Mouse (Mus musculus) urinary bladder, postnatal 10 days (tissue): ENCODE data around the gene Ndfip2.

Experiments used
- DNase-seq: peaks from one replicate; pipeline ENCODE4 v3.0.0; 2022; ENCODE audit warnings: low spot score

Ndfip2 gene

DNA sequence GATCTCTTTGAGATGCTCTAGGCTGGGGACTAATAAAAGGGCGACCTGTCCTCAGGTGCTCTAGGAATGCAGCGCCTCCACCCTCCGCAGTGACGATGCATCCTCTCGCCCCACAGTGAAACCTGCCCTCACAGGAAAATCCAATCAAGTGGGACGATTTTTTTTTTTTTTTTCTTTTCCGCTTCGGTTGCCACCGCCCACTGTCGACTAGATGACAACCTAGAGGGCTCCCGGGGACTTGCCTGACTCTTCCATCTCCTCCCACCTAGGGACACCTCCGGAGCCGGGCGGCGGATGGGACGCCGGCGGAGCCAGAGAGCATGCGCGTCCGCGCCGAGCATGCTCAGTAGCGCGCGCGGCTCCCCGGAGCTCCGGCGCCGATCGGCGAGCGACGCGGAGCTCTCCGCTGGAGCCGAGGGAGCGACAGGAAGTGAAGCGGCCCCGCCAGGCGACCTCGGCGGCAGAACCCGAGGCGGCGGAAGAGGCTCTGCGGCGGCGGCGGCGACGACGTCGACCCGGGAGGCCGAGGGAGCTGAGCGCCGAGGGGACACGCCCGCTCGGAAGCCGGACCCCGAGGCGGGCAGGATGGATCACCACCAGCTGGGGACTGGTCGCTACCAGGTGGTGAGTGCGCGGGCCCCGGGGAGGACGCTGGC lies at the start of gene Ndfip2:
Gene Ndfip2, plus strand, starts transcription at position 195 of the 656 bp plus-strand sequence.
- DNase-seq, result peak; percentile 37

DNA sequence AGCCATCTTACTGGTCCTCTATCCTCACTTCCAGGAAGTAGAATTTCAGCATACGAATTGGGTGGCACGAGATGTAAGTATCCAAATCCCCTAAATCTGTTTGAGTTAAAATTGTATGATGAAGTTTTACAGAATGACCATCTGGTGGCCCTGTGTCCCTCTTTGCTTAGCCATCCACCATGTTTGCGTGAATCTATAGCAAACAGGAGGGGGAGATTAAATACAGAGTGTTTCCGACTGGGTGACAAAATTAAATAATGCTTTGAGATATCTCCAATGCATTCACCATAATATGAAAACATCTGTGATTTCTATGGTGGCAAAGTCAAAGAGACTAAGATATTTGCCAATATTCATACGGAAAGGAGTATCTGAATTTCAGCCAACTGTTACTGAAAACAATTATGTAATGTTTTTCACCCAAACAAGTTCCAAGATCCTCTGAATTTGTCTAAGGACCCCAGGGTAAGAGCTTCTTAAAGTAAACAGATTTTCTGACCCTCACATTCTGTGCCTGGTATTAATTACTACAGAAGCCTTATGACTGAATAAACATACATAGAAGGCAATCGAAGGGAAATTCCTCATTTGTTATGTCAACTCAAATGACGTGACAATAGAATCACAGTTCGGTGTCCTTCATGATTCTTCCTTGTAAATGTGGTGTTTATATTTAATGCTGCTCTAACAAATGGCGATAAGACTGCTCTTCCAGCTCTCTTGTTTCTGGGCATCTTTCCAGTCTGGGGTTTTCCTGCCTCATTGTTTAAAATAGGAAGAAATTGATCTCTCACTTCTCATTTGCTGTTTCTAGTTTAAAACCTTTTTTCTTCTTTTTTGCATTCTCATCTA lies 38.6 kb upstream of the Ndfip2 start:
- no peak for DNase-seq

DNA sequence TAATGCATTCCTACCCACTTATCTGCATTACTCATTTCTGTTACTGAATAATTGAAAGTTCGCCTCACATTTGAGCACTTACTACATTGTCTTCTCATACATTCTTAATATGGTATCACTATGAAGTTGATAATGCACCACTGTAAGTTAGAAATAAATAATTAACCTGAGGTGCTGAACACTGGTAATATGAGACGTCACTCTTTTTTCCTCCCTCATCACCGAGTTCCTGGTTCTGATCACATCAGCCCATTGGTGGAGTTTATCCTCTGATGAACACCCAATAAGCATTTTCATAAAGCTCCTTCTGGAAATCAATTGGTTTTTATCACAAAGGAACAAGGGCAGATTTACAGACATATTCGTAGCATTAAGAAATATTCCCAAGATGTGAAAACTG lies 36.1 kb upstream of the Ndfip2 start:
- no peak for DNase-seq

DNA sequence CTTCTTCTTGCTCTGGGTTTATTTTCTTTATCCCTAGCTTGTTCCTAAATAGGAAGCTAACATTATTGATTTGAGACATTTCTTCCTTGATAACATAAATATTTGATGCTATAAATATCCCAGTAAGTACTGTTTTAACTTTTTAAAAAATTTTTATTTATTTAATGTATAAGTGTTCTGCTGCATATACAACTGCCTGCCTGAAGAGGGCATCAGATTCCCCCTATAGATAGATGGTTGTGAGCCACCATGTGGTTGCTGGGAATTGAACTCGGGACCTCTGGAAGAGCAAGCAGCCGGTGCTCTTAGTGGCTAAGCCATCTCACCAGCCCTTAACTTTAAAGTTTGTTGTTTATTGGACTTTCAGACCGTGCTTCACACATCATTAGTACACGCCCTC lies 32.6 kb upstream of the Ndfip2 start:
- DNase-seq, result no peak

- DNase-seq, result no peak
Observed at GRCm38 (mm10) chr14:105232421-105232820, 26.0 kb upstream of the Ndfip2 start.

- no peak for DNase-seq
Observed at GRCm38 (mm10) chr14:105236596-105236995, 21.8 kb upstream of the Ndfip2 start.

DNA sequence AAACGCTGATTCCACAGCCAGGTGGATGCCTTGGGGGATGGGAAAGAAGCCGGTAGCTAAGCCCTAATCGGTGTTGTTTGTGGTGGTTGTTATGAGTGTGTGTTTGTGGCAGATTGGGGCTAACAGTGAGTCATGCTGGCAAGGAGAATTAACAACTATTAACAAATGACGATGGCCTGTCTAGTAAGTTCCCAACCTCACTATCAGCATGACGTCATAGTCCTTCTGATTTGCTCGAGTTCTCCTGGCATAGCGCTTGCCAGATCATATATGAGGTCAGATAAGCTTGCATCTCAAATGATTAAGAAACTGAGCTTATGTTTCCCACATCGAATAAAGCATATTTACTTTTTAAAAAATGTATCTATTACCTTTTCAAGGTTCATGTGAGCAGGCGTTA lies 20.6 kb upstream of the Ndfip2 start:
- DNase-seq, result no peak

- DNase-seq, result no peak
Observed at GRCm38 (mm10) chr14:105238450-105239038, 19.8 kb upstream of the Ndfip2 start.

GRCm38 (mm10) chr14:105240120-105240519 lies 18.3 kb upstream of the Ndfip2 start:
- DNase-seq, result no peak

GRCm38 (mm10) chr14:105243805-105244443 lies 14.4 kb upstream of the Ndfip2 start:
- DNase-seq, result no peak

- DNase-seq, result no peak
Observed at GRCm38 (mm10) chr14:105251038-105251437, 7.3 kb upstream of the Ndfip2 start.

- no peak for DNase-seq
Observed at GRCm38 (mm10) chr14:105253304-105253703, 5.1 kb upstream of the Ndfip2 start.

DNA sequence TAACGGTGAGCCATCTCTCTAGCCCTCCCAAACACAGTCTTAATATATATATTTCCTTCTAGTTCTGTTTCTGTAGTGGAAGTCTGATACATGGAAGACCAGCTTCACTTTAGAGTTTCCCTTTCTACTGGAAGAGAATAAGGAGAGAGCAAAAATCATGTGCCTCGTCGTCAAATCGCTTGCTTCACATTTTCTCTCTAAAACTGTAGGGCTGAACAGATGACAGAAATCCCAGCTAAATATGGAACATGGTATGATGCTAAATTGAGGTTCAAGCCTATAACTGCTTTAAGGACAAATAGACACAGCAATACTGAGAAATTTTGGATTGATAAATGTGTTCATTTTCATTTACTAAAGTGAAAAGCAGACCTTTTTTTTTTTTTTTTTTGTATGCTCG lies 4.0 kb upstream of the Ndfip2 start:
- no peak for DNase-seq

DNA sequence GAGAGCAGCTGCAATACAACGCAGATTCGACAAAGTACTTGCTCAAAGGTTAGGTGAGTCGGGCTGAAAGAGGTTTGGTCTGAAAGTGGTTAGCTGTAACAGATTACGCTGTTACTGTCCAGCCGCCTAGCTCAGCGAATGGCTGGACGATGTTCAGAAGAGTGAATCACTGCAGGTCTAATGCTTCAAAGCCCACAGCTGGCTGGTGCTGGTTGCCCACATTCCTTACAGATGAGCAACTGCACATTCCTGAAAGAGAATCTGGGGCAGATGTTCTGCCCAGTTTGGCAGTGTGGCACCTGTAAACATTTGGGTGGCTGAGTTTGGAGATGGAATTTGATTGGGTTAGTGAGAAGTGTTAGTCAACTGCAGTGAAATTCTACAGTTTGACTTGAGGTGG lies 2.8 kb upstream of the Ndfip2 start:
- DNase-seq, result no peak

DNA sequence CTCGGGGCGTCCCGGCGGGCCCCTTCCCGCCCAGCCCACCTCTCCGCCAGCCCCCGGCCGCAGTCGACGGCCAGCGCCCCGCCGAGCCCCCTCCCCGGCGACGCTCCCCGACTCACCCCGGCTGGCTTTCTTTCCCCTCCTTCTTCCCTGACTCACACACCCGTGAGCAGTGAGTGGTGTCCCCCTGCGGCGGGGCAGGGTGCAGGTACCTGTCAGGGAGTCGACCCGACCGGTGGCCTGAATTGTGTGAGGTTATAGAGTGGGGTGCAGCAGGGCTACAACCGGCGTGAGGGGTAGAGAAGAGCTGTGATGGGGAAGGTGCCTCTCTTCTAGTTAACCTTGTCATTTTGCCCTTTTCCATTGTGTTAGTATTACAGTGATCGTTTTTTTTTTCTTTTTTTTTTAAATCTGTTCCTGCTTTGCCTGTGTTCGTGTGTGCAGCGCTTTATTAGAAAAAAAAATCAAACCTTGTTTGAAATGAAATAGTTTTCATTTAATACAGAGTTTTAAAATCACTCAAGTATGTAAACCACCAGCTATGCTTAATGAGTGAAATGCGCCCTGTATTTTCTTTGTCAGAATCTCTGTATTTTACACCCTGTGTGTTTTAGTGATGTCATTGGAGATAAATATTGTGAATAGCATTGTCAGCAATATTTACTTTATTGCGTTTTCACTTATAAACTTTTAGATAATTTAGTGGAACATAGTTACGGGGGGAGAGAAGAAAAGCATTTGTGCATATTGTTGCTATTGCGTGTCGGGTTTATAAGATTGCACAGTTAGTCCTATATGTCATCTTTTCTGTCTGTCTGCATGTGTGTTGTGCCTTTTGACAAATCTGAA lies 885 bp downstream of the Ndfip2 start:
- DNase-seq, result peak; percentile 10

DNA sequence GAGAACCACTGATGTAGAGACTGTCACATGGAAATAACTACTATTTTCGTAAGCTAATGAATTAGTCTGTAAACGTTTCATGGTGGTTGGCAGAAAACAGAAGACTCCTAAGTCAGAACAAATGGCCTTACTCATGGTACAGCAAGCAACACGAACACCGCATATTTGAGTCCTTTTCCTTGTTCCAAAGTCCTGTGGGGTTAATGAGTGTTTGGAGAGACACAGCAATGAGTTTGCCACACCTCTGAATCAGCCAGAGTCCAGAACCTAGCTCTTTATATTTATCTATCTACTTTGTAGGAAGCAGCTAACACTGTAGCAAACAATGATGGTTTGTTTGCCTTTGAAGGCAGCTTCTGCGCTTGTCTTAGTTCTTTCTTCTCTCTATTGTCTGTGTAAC lies 4.5 kb downstream of the Ndfip2 start:
- DNase-seq, result no peak

DNA sequence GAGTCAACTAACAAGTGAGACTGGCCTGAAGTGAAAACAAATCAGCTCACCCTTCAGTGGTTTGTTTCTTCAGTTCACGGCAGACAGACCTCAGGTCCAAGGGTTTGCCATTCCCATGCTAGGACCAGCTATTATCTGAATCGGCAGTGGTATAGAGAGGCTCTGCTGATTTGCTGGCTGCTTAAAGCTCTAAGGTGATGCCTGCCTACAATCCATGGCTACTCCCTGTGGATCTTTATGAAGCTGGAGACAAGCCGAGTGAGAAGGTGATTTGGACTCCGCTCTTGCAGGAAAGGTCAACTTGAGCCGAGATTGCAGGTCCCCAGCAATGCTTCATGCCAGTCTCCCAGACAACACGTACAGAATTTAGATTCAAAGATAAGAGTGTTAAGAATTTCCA lies 8.7 kb downstream of the Ndfip2 start:
- no peak for DNase-seq

DNA sequence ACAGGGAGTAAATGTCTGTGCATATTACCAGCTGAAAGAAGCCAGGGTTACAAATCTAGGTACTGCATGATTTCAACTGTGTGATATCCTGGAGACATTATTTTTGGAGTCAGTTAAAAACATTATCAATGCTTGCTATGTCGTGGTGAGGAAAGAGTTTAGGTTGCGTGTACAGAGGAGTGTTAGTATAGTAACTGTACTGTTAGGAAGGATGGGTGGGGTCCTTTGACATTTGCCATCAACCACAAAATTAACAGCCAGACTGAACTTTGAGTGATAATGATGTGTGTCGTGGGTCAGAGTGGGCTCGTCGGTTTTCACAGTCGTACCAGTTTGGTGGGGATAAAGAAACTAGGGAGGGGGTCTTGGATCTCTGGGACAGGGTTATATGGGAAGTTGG lies 13.7 kb downstream of the Ndfip2 start:
- no peak for DNase-seq

GRCm38 (mm10) chr14:105272539-105272938 lies 14.2 kb downstream of the Ndfip2 start:
- DNase-seq, result no peak

DNA sequence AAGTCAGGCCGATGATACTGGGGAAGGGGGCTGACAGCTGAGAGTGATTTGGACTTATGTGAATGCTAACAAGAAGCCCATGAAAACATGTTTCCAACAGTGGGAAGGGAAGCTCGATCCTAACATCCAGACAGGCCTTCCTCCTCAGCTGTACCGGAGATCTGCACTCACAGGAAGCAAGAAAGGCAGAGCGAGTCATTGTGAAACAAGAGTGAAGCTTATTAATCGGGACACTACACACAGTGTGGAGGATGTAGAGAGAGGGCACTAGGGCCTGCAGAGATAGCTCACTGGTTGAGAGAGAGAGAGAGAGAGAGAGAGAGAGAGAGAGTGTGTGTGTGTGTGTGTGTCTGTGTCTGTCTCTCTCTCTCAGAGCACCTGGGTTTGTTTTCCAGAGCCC lies 16.8 kb downstream of the Ndfip2 start:
- no peak for DNase-seq

GRCm38 (mm10) chr14:105277277-105277676 lies 18.9 kb downstream of the Ndfip2 start:
- no peak for DNase-seq

- DNase-seq, result no peak
Observed at GRCm38 (mm10) chr14:105284062-105284461, 25.7 kb downstream of the Ndfip2 start.
